Mouse (Mus musculus) limb, embryonic 15.5 days (tissue): ENCODE measurements at regions not wholly inside any gene's neighbourhood (a gene's known extent, or its start where the extent isn't known, plus 50 kb on each side); places are given as distances from the start of the nearest gene placed in this dataset.
A peak's percentile ranks its signal among the peaks of the same experiment; 100 is the strongest.

ENCODE experiments used
- ATAC-seq: fragments of 200-750 bp; cut with Nextera tagmentation; 2 replicates; pipeline ENCODE4 v1.8.0; 2017; ENCODE audit warnings: low read depth, moderate TSS enrichment; ENCODE audit not compliant: insufficient number of reproducible peaks, low FRiP score, low TSS enrichment
- H3K27ac ChIP-seq: fragments of 300-500 bp; sonication (generic); 2 replicates; pipeline ENCODE4 v1.5.1; 2015; ENCODE audit warnings: moderate library complexity, mild to moderate bottlenecking, inconsistent platforms
- H3K27me3 ChIP-seq: fragments of 300-500 bp; sonication (generic); 2 replicates; pipeline ENCODE4 v1.6.1; 2015; ENCODE audit warnings: inconsistent platforms
- H3K36me3 ChIP-seq: fragments of 300-500 bp; sonication (generic); 2 replicates; pipeline ENCODE4 v1.6.1; 2015; ENCODE audit warnings: inconsistent platforms
- H3K4me1 ChIP-seq: fragments of 300-500 bp; sonication (generic); 2 replicates; pipeline ENCODE4 v1.6.1; 2015; ENCODE audit warnings: inconsistent platforms
- H3K4me2 ChIP-seq: fragments of 300-500 bp; sonication (generic); 2 replicates; pipeline ENCODE4 v1.6.1; 2015; ENCODE audit warnings: mild to moderate bottlenecking, inconsistent platforms
- H3K4me3 ChIP-seq: fragments of 300-500 bp; sonication (generic); 2 replicates; pipeline ENCODE4 v1.5.1; 2015; ENCODE audit warnings: mild to moderate bottlenecking, inconsistent platforms
- H3K9ac ChIP-seq: fragments of 300-500 bp; sonication (generic); 2 replicates; pipeline ENCODE4 v1.6.1; 2015; ENCODE audit warnings: inconsistent platforms
- H3K9me3 ChIP-seq: fragments of 300-500 bp; sonication (generic); 2 replicates; pipeline ENCODE4 v1.6.1; 2016; ENCODE audit warnings: inconsistent platforms
- WGBS: fragments of 180-500 bp; shearing (Covaris S2); methylation state at CpG from one replicate; pipeline ENCODE4 v1.1.7; 2015; 5-methylcytosine and 5-hydroxymethylcytosine counted together

DNA sequence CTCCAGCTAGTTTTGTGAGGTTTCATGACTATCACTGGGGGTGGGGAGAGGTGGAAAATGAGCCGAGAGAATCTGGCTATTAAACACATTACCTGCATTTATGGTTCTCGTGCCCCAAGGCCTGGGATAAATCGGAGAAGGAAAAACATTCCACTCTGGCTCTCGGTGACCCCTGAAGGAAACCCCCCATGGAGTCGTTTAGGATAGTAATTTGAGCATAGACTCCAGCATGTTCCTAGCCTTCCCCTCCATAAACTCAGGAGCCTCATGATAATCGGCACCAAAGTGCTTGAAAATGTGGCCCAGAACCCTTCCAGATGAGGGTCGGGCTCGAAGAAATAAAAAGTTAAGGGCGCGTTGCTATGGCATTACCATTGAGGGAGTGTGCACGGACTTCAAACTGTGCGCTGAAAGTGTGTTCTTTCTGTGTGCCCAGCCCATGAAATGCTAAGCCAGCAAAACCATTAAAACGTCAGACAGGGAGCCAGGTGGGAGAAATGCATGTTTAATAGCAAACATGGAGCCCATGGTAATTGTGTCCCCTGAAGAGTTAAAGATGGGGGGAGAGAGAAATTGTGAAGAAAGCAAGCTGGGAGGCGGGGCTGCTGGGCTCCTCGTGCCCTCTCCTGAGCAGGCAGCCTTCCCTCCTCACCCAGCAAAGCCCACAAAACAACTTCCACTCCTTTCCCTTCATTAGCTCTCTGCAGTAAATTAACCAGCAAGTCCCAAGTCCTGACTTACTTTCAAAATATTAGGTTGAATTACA lies 64.1 kb upstream of the Sall1 start:
- Histone ChIP-seq H3K27ac (no peak overlapping the region; the same call in 1 of the 2 replicates), H3K9me3 (no peaks in the 10 kb centered on the region), H3K4me2 (0 out of 2 replicates have a peak overlapping the region, but pooled peaks have one; percentile 10), H3K4me1 (peaks cover 14% of the 10 kb centered on the region), H3K4me3 (no peak overlapping the region), H3K9ac (no peak overlapping the region), H3K27me3 (no peaks in the 10 kb centered on the region), H3K36me3 (no peaks in the 10 kb centered on the region)
- ATAC-seq: no peak
- WGBS: 15% methylated on average over 15 of the region's 15 CpGs

DNA sequence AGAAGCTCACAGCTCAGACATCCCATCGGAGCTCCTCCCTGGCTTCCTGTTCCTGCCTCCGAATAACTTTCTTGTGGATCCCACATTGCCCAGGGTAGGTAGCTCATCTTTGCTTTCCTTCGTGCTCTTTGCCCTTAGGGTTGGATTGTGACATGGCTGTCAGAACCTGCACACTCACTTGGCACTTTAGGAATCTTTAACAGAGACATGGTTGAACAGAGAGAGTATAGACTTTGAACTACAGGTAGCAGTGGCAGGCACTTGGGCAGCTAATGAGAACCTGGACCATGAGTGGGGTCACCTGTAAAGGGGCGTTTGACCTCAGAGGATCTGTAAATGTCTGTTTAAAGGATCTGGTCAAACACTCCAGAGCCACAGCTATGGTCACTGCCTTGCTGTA lies 62.4 kb upstream of the Sall1 start:
- WGBS: 77% methylated on average over 4 of the region's 4 CpGs
- Histone ChIP-seq H3K4me1 (peaks cover 9% of the 10 kb centered on the region), H3K9ac (no peak overlapping the region), H3K27me3 (no peaks in the 10 kb centered on the region), H3K4me2 (no peak overlapping the region), H3K4me3 (no peak overlapping the region), H3K9me3 (no peaks in the 10 kb centered on the region), H3K36me3 (no peaks in the 10 kb centered on the region), H3K27ac (no peak overlapping the region)
- ATAC-seq: no peak

DNA sequence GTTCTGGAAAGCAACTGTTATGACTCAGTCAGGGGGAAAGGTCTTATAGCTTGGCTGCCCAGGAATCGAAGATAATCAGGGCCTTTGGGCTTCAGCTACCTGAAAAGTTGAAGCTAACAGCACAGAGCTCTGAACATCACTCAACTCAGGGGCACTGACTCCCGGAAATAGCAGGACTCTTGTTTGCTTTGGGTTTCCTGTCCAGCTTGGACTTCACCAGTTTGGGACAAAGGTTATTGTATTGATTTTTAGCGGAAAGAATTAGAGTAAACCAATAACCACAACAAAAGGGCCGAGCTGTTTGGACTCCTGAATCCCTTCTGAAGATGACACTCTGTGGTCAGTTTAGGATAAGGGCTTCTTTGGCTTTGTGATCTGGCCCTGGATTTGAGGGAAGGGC lies 53.4 kb upstream of the Sall1 start:
- H3K27ac ChIP-seq: no peak overlapping the region
- no peaks in the 10 kb centered on the region for H3K36me3 ChIP-seq
- H3K4me1 ChIP-seq: no peaks in the 10 kb centered on the region
- H3K4me3 ChIP-seq: no peak overlapping the region
- no peak overlapping the region for H3K4me2 ChIP-seq
- WGBS: 78% methylated on average over 4 of the region's 4 CpGs
- H3K27me3 ChIP-seq: no peaks in the 10 kb centered on the region
- H3K9ac ChIP-seq: no peak overlapping the region
- H3K9me3 ChIP-seq: no peaks in the 10 kb centered on the region
- no peak for ATAC-seq
